Mouse (Mus musculus): ENCODE measurements around the gene Rpl19.

- TF ChIP-seq CTCF (IDR thresholded peaks at IDR 0.05; ENCODE audit: low read depth) (no peak), EP300 (IDR thresholded peaks at IDR 0.05; ENCODE audit: low read depth) (no peak)
These were observed 27.5 kb upstream of the Rpl19 start for GRCm38 (mm10) chr11:97998898-97999608.
